ENCODE assay signal across 10 mouse cellular contexts in the genomic region with DNA sequence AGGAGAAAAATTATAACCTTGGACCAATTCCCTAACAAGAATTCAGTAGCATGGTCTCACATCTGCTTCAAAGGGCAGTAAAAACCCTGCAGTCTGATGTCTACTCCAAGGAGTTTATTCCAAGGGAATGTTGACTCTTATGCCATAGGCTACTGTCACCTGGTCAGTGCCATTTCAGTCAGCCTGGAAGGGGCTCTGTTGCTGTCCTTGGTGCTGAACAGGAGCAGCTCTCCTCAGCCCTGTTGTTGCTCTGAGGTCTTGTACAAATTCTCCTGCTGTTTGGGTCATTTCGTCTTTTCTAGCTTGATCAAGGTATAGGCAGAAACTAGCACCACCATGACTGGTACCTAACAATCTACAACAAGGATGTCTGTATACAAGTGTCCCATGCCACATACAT.
DNase-seq lines count a peak whose midpoint lies in the region; ATAC-seq and TF ChIP-seq lines count a peak whose summit lies in the region.
"Had no signal": no experiment of that assay in that cellular context is flagged by ENCODE, and none has a peak within 500 bp of the region (broad histone marks: within the 10 kb centered on the region; RNA-seq: fewer than 3 reads in every experiment).

No protein-coding gene starts in this region.

- no peak overlapping the region for H3K4me3 ChIP-seq in forebrain, embryonic 10.5 days
- H3K4me3 ChIP-seq in forebrain, embryonic 12.5 days (replicated peaks) = no peak overlapping the region
- no peak overlapping the region for H3K4me3 ChIP-seq in kidney, adult 2 months (ENCODE audit: insufficient read depth, low read depth, low read length)
- H3K4me3 ChIP-seq in limb, embryonic 11.5 days (ENCODE audit: low read depth, low read length) = no peak overlapping the region
- H3K4me3 ChIP-seq: embryonic facial prominence, embryonic 15.5 days; left cerebral cortex, adult 2 months had no signal

- no peak overlapping the region for H3K27ac ChIP-seq in forebrain, embryonic 10.5 days
- no peak overlapping the region for H3K27ac ChIP-seq in forebrain, embryonic 12.5 days
- H3K27ac ChIP-seq in kidney, adult 2 months (ENCODE audit: insufficient read depth, low read depth, low read length) = no peak overlapping the region
- H3K27ac ChIP-seq in limb, embryonic 11.5 days (replicated peaks; ENCODE audit: low read depth, low read length) = no peak overlapping the region
- H3K27ac ChIP-seq: embryonic facial prominence, embryonic 15.5 days; left cerebral cortex, adult 2 months had no signal

- no peak overlapping the region for H3K4me2 ChIP-seq in forebrain, embryonic 12.5 days
- H3K4me2 ChIP-seq in limb, embryonic 11.5 days (ENCODE audit: low read depth, severe bottlenecking) = no peak overlapping the region
- H3K4me2 ChIP-seq: embryonic facial prominence, embryonic 15.5 days had no signal

- peak; percentile 33 for DNase-seq in forebrain, embryonic 10.5 days (ENCODE audit: extremely low spot score, low spot score)
- DNase-seq in kidney, postnatal 4 days = peak; percentile 80 to 82
- no peak for DNase-seq in kidney, adult 2 months
- DNase-seq in WW6 (ENCODE audit: low read depth, low spot score) = peak; percentile 9
- DNase-seq in limb, embryonic 11.5 days (ENCODE audit: low spot score) = peak; percentile 86
- DNase-seq in left cerebral cortex, adult 11 months (ENCODE audit: low spot score) = no peak
- no peak for DNase-seq in cerebellum, adult 9-10 months

- ATAC-seq in forebrain, embryonic 12.5 days (ENCODE audit: low FRiP score) = no peak
- no peak for ATAC-seq in limb, embryonic 11.5 days (ENCODE audit: insufficient number of reproducible peaks, low FRiP score, low TSS enrichment, low read depth)

- 39% methylated on average over 1 of the region's 1 CpGs for WGBS in forebrain, embryonic 10.5 days
- 50% methylated on average over 1 of the region's 1 CpGs for WGBS in forebrain, embryonic 12.5 days
- 42% methylated on average over 1 of the region's 1 CpGs for WGBS in kidney, adult 2 months
- WGBS in limb, embryonic 11.5 days = 46% methylated on average over 1 of the region's 1 CpGs

- no peak for TF ChIP-seq CTCF in kidney, adult 2 months (conservative IDR thresholded peaks at IDR 0.05; ENCODE audit: insufficient read depth, insufficient read length, low read depth, low read length)

- H3K9me3 ChIP-seq in forebrain, embryonic 10.5 days = no peaks in the 10 kb centered on the region
- no peaks in the 10 kb centered on the region for H3K9me3 ChIP-seq in forebrain, embryonic 12.5 days
- H3K9me3 ChIP-seq in limb, embryonic 11.5 days (ENCODE audit: control insufficient read depth, low read length) = no peaks in the 10 kb centered on the region
- H3K9me3 ChIP-seq: embryonic facial prominence, embryonic 15.5 days had no signal

- no peak for TF ChIP-seq POLR2A in kidney, adult 2 months (IDR thresholded peaks at IDR 0.05; ENCODE audit: low read depth, low read length)

- no peak overlapping the region for H3K9ac ChIP-seq in forebrain, embryonic 12.5 days
- no peak overlapping the region for H3K9ac ChIP-seq in limb, embryonic 11.5 days (ENCODE audit: low read length)
- H3K9ac ChIP-seq: embryonic facial prominence, embryonic 15.5 days had no signal

- H3K27me3 ChIP-seq in forebrain, embryonic 10.5 days (ENCODE audit: poor library complexity, severe bottlenecking) = no peaks in the 10 kb centered on the region
- no peaks in the 10 kb centered on the region for H3K27me3 ChIP-seq in forebrain, embryonic 12.5 days
- H3K27me3 ChIP-seq in kidney, adult 2 months (replicated peaks; ENCODE audit: control insufficient read depth, insufficient read depth, low read length) = no peaks in the 10 kb centered on the region; the same call in 1 of the 2 replicates
- H3K27me3 ChIP-seq in limb, embryonic 11.5 days (ENCODE audit: control insufficient read depth, insufficient read depth, low read length) = no peaks in the 10 kb centered on the region
- H3K27me3 ChIP-seq: embryonic facial prominence, embryonic 15.5 days had no signal

- H3K4me1 ChIP-seq in forebrain, embryonic 10.5 days = no peaks in the 10 kb centered on the region
- H3K4me1 ChIP-seq in forebrain, embryonic 12.5 days = no peaks in the 10 kb centered on the region
- no peaks in the 10 kb centered on the region for H3K4me1 ChIP-seq in kidney, adult 2 months (ENCODE audit: control insufficient read depth, insufficient read depth, low read length)
- H3K4me1 ChIP-seq in limb, embryonic 11.5 days (ENCODE audit: control insufficient read depth, insufficient read depth, low read length) = no peaks in the 10 kb centered on the region
- H3K4me1 ChIP-seq: embryonic facial prominence, embryonic 15.5 days had no signal

- H3K36me3 ChIP-seq in forebrain, embryonic 10.5 days (replicated peaks) = no peaks in the 10 kb centered on the region
- H3K36me3 ChIP-seq in forebrain, embryonic 12.5 days (replicated peaks) = no peaks in the 10 kb centered on the region
- no peaks in the 10 kb centered on the region for H3K36me3 ChIP-seq in kidney, adult 2 months (ENCODE audit: control insufficient read depth, insufficient read depth, low read length)
- H3K36me3 ChIP-seq in limb, embryonic 11.5 days (ENCODE audit: control insufficient read depth, insufficient read depth, low read length) = no peaks in the 10 kb centered on the region
- H3K36me3 ChIP-seq: embryonic facial prominence, embryonic 15.5 days had no signal

Comparison
In these comparisons a context has a peak if more than half of its experiments do, and no peak if none do; other contexts are left out.
1. DNase-seq: peak in forebrain, embryonic 10.5 days (single experiment), kidney, postnatal 4 days (2 of 2), WW6 (single experiment) and limb, embryonic 11.5 days (single experiment); none in kidney, adult 2 months (single experiment), left cerebral cortex, adult 11 months (single experiment) and cerebellum, adult 9-10 months (single experiment).